Mouse (Mus musculus): ENCODE measurements around the gene Tuft1.

- TF ChIP-seq MAX (IDR thresholded peaks at IDR 0.05; ENCODE audit: low read length) (no peak), MXI1 (IDR thresholded peaks at IDR 0.05; ENCODE audit: low read depth, low read length) (no peak), CTCF (conservative IDR thresholded peaks at IDR 0.05 in 1 of 2, IDR thresholded peaks at IDR 0.05 in 1 of 2; ENCODE audit: low read depth in 2 of 2, low read length in 2 of 2) (no peak), CHD1 (IDR thresholded peaks at IDR 0.05; ENCODE audit: low read depth, low read length) (no peak)
Observed at GRCm38 (mm10) chr3:94565127-94565526, 93.5 kb downstream of the Tuft1 start.
